Mouse (Mus musculus) heart, postnatal 0 days (tissue): ENCODE measurements around the gene Dynll2. TPM values are rescaled to one million over a fixed set of nuclear protein-coding genes. Genes with fewer than 3 reads are reported as not detected.
A peak's percentile ranks its signal among the peaks of the same experiment; 100 is the strongest.

Experiments
- ATAC-seq: fragments of 200-750 bp; cut with Nextera tagmentation; 2 replicates; pipeline ENCODE4 v1.8.0; 2017; ENCODE audit warnings: low read depth, moderate number of reproducible peaks, moderate library complexity; ENCODE audit not compliant: insufficient read depth
- DNase-seq: peaks from one replicate; pipeline ENCODE4 v3.0.0-alpha.2; 2016; ENCODE audit warnings: low spot score
- H3K27ac ChIP-seq: fragments of 300-500 bp; sonication (generic); 2 replicates; pipeline ENCODE4 v1.5.1; 2014; ENCODE audit warnings: low read depth, mild to moderate bottlenecking
- H3K27me3 ChIP-seq: fragments of 300-500 bp; sonication (generic); 2 replicates; pipeline ENCODE4 v1.6.1; 2014; ENCODE audit warnings: low read length, mixed read lengths; ENCODE audit not compliant: control insufficient read depth, insufficient read depth
- H3K36me3 ChIP-seq: fragments of 300-500 bp; sonication (generic); replicated peaks from 2 replicates; pipeline ENCODE4 v1.6.1; 2014; ENCODE audit warnings: low read length, mixed read lengths; ENCODE audit not compliant: control insufficient read depth, insufficient read depth
- H3K4me1 ChIP-seq: fragments of 300-500 bp; sonication (generic); 2 replicates; pipeline ENCODE4 v1.6.1; 2014; ENCODE audit warnings: antibody characterized with exemption; ENCODE audit not compliant: control insufficient read depth, insufficient read depth
- H3K4me2 ChIP-seq: fragments of 300-500 bp; sonication (generic); 2 replicates; pipeline ENCODE4 v1.6.1; 2014; ENCODE audit warnings: low read depth, mild to moderate bottlenecking, low read length, moderate library complexity
- H3K4me3 ChIP-seq: fragments of 300-500 bp; sonication (generic); 2 replicates; pipeline ENCODE4 v1.5.1; 2014; ENCODE audit warnings: low read depth, low read length
- H3K9ac ChIP-seq: fragments of 300-500 bp; sonication (generic); replicated peaks from 2 replicates; pipeline ENCODE4 v1.6.1; 2014; ENCODE audit warnings: low read depth, low read length, mixed read lengths
- H3K9me3 ChIP-seq: fragments of 300-500 bp; sonication (generic); replicated peaks from 2 replicates; pipeline ENCODE4 v1.6.1; 2016; ENCODE audit warnings: low read length; ENCODE audit not compliant: control insufficient read depth
- CTCF ChIP-seq: IDR thresholded peaks from 2 replicates; pipeline ENCODE4 v1.5.1; 2016; ENCODE audit warnings: antibody characterized with exemption, control low read depth, low read depth
- EP300 ChIP-seq: IDR thresholded peaks from 2 replicates; pipeline ENCODE4 v1.6.1; 2016; ENCODE audit warnings: antibody characterized with exemption, low read depth
- WGBS: fragments of 180-500 bp; shearing (Covaris S2); extraction: QIAGEN DNeasy Blood & Tissue Kit; methylation state at CpG from one replicate; pipeline ENCODE4 v1.1.7; 2014; 5-methylcytosine and 5-hydroxymethylcytosine counted together
- polyA plus RNA-seq: library from polyadenylated mRNA; unstranded; fragments of >200 nt; fragmentation: Nextera tagmentation; extraction: Ambion mirVana; gene quantifications from 2 replicates; pipeline ENCODE4 v1.2.1, GENCODE M21; 2015
- total RNA-seq: library from RNA; depleted of rRNA; stranded (reverse); fragments of >200 nt; gene quantifications from 2 replicates; pipeline ENCODE4 v1.2.3, GENCODE M21; 2014; ENCODE audit warnings: low replicate concordance

The Dynll2 gene
- total and polyA plus RNA-seq, 2 experiments from 2014 or later, result 20.7 to 32.9 TPM

- peak; percentile 87 for TF ChIP-seq CTCF
- TF ChIP-seq EP300, result no peak
- Histone ChIP-seq H3K36me3 (peaks cover 23% of the 10 kb centered on the region), H3K9ac (no peak overlapping the region), H3K4me2 (no peak overlapping the region), H3K27ac (no peak overlapping the region), H3K4me1 (no peaks in the 10 kb centered on the region), H3K27me3 (no peaks in the 10 kb centered on the region), H3K4me3 (no peak overlapping the region), H3K9me3 (no peaks in the 10 kb centered on the region)
- ATAC-seq (peak; percentile 70; the same call in 1 of the 2 replicates), DNase-seq (peak; percentile 85)
- WGBS, result 12% methylated on average over 11 of the region's 11 CpGs
Measured at GRCm38 (mm10) chr11:87974477-87975181, 12.7 kb downstream of the Dynll2 start.

GRCm38 (mm10) chr11:87973559-87974305, 13.6 kb downstream of the Dynll2 start:
- H3K9ac ChIP-seq, result no peak overlapping the region
- H3K27me3 ChIP-seq, result no peaks in the 10 kb centered on the region
- no peak overlapping the region for H3K4me2 ChIP-seq
- WGBS, result 44% methylated on average over 10 of the region's 10 CpGs
- no peak overlapping the region for H3K4me3 ChIP-seq
- H3K27ac ChIP-seq, result no peak overlapping the region
- ATAC-seq (peak; percentile 62; the same call in 1 of the 2 replicates), DNase-seq (peak; percentile 71)
- TF ChIP-seq CTCF (peak; percentile 54), EP300 (no peak)
- H3K36me3 ChIP-seq, result peaks cover 14% of the 10 kb centered on the region
- H3K9me3 ChIP-seq, result no peaks in the 10 kb centered on the region
- no peaks in the 10 kb centered on the region for H3K4me1 ChIP-seq

GRCm38 (mm10) chr11:87972829-87973228, 14.5 kb downstream of the Dynll2 start:
- Histone ChIP-seq H3K9ac (no peak overlapping the region), H3K27ac (no peak overlapping the region), H3K4me3 (no peak overlapping the region), H3K4me1 (no peaks in the 10 kb centered on the region), H3K9me3 (no peaks in the 10 kb centered on the region), H3K4me2 (no peak overlapping the region), H3K36me3 (peaks cover 5% of the 10 kb centered on the region; the same call in 1 of the 2 replicates), H3K27me3 (no peaks in the 10 kb centered on the region)
- 76% methylated on average over 6 of the region's 6 CpGs for WGBS
- DNase-seq (no peak), ATAC-seq (no peak)
- TF ChIP-seq CTCF (no peak), EP300 (no peak)

- H3K9me3 ChIP-seq, result no peaks in the 10 kb centered on the region
- DNase-seq (no peak), ATAC-seq (no peak)
- H3K4me2 ChIP-seq, result peak overlapping the region; percentile 52
- no peak overlapping the region for H3K27ac ChIP-seq
- 15% methylated on average over 18 of the region's 20 CpGs for WGBS
- no peaks in the 10 kb centered on the region for H3K36me3 ChIP-seq
- H3K9ac ChIP-seq, result no peak overlapping the region
- no peaks in the 10 kb centered on the region for H3K4me1 ChIP-seq
- H3K4me3 ChIP-seq, result no peak overlapping the region
- H3K27me3 ChIP-seq, result no peaks in the 10 kb centered on the region
- TF ChIP-seq CTCF, result no peak
- no peak for TF ChIP-seq EP300
Measured at GRCm38 (mm10) chr11:87968356-87969122, 18.8 kb downstream of the Dynll2 start.

GRCm38 (mm10) chr11:87967692-87968289, 19.5 kb downstream of the Dynll2 start:
- TF ChIP-seq CTCF, result peak; percentile 98
- TF ChIP-seq EP300, result no peak
- no peaks in the 10 kb centered on the region for H3K9me3 ChIP-seq
- H3K27me3 ChIP-seq, result no peaks in the 10 kb centered on the region
- DNase-seq (peak; percentile 72), ATAC-seq (peak; percentile 51)
- WGBS, result 2% methylated on average over 17 of the region's 17 CpGs
- H3K4me3 ChIP-seq, result peak overlapping the region; percentile 29; the same call in 1 of the 2 replicates
- H3K4me2 ChIP-seq, result peak overlapping the region; percentile 52
- H3K9ac ChIP-seq, result no peak overlapping the region
- H3K27ac ChIP-seq, result no peak overlapping the region
- no peaks in the 10 kb centered on the region for H3K4me1 ChIP-seq
- H3K36me3 ChIP-seq, result no peaks in the 10 kb centered on the region
